Mouse (Mus musculus): Measurements from ENCODE around the gene Myadm.

DNA sequence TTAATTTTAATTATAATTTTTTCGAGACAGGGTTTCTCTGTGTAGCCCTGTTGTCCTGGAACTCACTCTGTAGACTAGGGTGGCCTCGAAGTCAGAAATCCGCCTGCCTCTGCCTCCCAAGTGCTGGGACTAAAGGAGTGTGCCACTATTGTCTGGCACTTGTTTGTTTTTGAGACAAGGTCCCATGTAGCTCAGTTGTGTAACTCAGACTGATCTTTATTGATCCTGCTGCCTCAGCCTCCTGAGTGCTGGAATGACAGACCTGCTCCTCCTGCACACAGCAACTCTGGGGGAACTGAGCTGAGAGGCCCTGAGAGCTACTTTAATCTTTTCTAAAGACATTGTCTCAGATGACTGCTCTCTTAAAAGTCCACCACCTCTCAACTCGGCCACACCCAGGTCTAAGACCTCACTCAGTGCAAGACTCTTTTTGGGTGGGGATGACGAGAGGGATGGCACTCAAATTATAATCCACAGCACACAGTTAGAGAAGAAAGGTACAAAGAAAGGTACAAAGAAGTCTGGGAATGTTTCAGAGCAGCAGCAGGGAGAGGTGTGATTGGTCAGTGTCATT is 8.7 kb upstream of the Myadm start:
- TF ChIP-seq POLR2A (IDR thresholded peaks at IDR 0.05; ENCODE audit: low read depth, low read length) (no peak), CTCF (conservative IDR thresholded peaks at IDR 0.05; ENCODE audit: insufficient read depth, insufficient read length, low read depth, low read length) (no peak)

Measured in kidney, adult 2 months (tissue).